Mouse (Mus musculus): ENCODE results near the gene Psd4. TPM values are rescaled to one million over a fixed set of nuclear protein-coding genes. Genes with fewer than 3 reads are reported as not detected.

The Psd4 gene
- polyA plus RNA-seq, 1 experiment from 2014 or later = 10.2 TPM

- no peak for ATAC-seq (ENCODE audit: low FRiP score, low TSS enrichment)
Observed at GRCm38 (mm10) chr2:24429806-24430205, 62.4 kb downstream of the Psd4 start.

DNA sequence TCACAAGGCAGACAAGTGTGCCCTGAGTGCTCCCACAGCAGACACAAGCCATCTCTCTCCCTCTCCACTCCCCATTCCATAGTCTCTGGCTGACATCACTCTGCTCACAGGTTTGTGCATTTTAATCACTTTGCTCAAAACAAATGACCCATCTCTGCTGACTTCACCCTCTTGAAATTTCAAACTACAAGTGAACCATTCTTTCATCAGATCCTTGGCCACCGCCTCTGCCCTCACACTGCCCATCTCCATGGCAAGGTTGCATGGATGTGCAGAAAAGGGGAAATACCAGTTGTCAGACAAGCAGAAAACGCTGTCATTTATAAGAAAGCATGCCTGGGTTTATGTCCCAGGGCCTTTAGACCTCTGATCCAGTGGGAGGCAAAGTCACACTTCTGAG is 67.3 kb downstream of the Psd4 start:
- H3K4me2 ChIP-seq (replicated peaks; ENCODE audit: low read depth) = no peak overlapping the region
- TF ChIP-seq CTCF (IDR thresholded peaks at IDR 0.05; ENCODE audit: low read depth) (no peak), EP300 (optimal IDR thresholded peaks at IDR 0.05) (no peak)
- no peaks in the 10 kb centered on the region for H3K36me3 ChIP-seq (ENCODE audit: control insufficient read depth, insufficient read depth, low read length)
- 76% methylated on average over 2 of the region's 2 CpGs for WGBS
- ATAC-seq (ENCODE audit: low FRiP score, low TSS enrichment) = no peak
- H3K27ac ChIP-seq (replicated peaks) = no peak overlapping the region
- H3K9me3 ChIP-seq (ENCODE audit: control insufficient read depth, low read length) = no peaks in the 10 kb centered on the region
- no peak for DNase-seq (ENCODE audit: low spot score)
- H3K9ac ChIP-seq (ENCODE audit: low read length) = no peak overlapping the region
- H3K4me1 ChIP-seq (replicated peaks; ENCODE audit: control insufficient read depth, insufficient read depth) = no peaks in the 10 kb centered on the region
- no peak overlapping the region for H3K4me3 ChIP-seq (ENCODE audit: low read depth, low read length)
- H3K27me3 ChIP-seq (ENCODE audit: control insufficient read depth, insufficient read depth, low read length) = no peaks in the 10 kb centered on the region

More at GRCm38 (mm10) chr2:24429806-24430205, 62.4 kb downstream of the Psd4 start:
- H3K27ac ChIP-seq (replicated peaks) = no peak overlapping the region
- no peaks in the 10 kb centered on the region for H3K4me1 ChIP-seq (replicated peaks; ENCODE audit: control insufficient read depth, insufficient read depth)
- no peak for DNase-seq (ENCODE audit: low spot score)
- no peak overlapping the region for H3K4me2 ChIP-seq (replicated peaks; ENCODE audit: low read depth)
- no peaks in the 10 kb centered on the region for H3K27me3 ChIP-seq (ENCODE audit: control insufficient read depth, insufficient read depth, low read length)
- TF ChIP-seq CTCF (IDR thresholded peaks at IDR 0.05; ENCODE audit: low read depth) (no peak), EP300 (optimal IDR thresholded peaks at IDR 0.05) (no peak)
- no peak overlapping the region for H3K4me3 ChIP-seq (ENCODE audit: low read depth, low read length)
- 75% methylated on average over 4 of the region's 4 CpGs for WGBS
- H3K9me3 ChIP-seq (ENCODE audit: control insufficient read depth, low read length) = no peaks in the 10 kb centered on the region
- no peaks in the 10 kb centered on the region for H3K36me3 ChIP-seq (ENCODE audit: control insufficient read depth, insufficient read depth, low read length)
- no peak overlapping the region for H3K9ac ChIP-seq (ENCODE audit: low read length)

GRCm38 (mm10) chr2:24435699-24436098 is 68.3 kb downstream of the Psd4 start:
- DNase-seq (ENCODE audit: low spot score) = no peak
- no peaks in the 10 kb centered on the region for H3K27me3 ChIP-seq (ENCODE audit: control insufficient read depth, insufficient read depth, low read length)
- H3K4me2 ChIP-seq (replicated peaks; ENCODE audit: low read depth) = no peak overlapping the region
- H3K4me1 ChIP-seq (replicated peaks; ENCODE audit: control insufficient read depth, insufficient read depth) = no peaks in the 10 kb centered on the region
- no peaks in the 10 kb centered on the region for H3K36me3 ChIP-seq (ENCODE audit: control insufficient read depth, insufficient read depth, low read length)
- no peak for ATAC-seq (ENCODE audit: low FRiP score, low TSS enrichment)
- no peaks in the 10 kb centered on the region for H3K9me3 ChIP-seq (ENCODE audit: control insufficient read depth, low read length)
- H3K27ac ChIP-seq (replicated peaks) = no peak overlapping the region
- no peak overlapping the region for H3K9ac ChIP-seq (ENCODE audit: low read length)
- H3K4me3 ChIP-seq (ENCODE audit: low read depth, low read length) = no peak overlapping the region
- 72% methylated on average over 11 of the region's 11 CpGs for WGBS
- TF ChIP-seq CTCF (IDR thresholded peaks at IDR 0.05; ENCODE audit: low read depth) = no peak
- no peak for TF ChIP-seq EP300 (optimal IDR thresholded peaks at IDR 0.05)

DNA sequence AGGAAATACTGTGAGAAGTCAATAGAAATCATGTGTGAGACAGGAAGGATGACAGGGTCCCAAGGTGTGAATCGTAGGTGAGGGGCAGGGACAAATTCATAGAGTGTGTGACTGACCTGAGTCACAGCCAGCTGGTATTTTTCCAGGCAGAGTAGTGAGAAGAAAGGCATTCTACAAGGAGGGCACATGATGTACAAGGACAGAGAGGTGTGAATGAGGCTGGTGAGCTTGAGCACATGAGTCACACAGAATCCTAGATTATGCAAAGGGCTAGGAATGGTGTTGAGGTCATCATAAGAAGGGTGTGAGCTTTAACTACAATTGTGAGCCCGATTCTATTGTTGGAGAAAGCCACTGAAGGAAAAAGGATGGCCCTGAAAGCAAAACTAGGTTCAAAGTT is 72.7 kb downstream of the Psd4 start:
- no peaks in the 10 kb centered on the region for H3K4me1 ChIP-seq (replicated peaks; ENCODE audit: control insufficient read depth, insufficient read depth)
- no peak overlapping the region for H3K4me3 ChIP-seq (ENCODE audit: low read depth, low read length)
- H3K36me3 ChIP-seq (ENCODE audit: control insufficient read depth, insufficient read depth, low read length) = no peaks in the 10 kb centered on the region
- no peak overlapping the region for H3K4me2 ChIP-seq (replicated peaks; ENCODE audit: low read depth)
- no peak for TF ChIP-seq CTCF (IDR thresholded peaks at IDR 0.05; ENCODE audit: low read depth)
- no peak for TF ChIP-seq EP300 (optimal IDR thresholded peaks at IDR 0.05)
- H3K9me3 ChIP-seq (ENCODE audit: control insufficient read depth, low read length) = no peaks in the 10 kb centered on the region
- no peak overlapping the region for H3K27ac ChIP-seq (replicated peaks)
- no peaks in the 10 kb centered on the region for H3K27me3 ChIP-seq (ENCODE audit: control insufficient read depth, insufficient read depth, low read length)
- ATAC-seq (ENCODE audit: low FRiP score, low TSS enrichment) = peak; percentile 90
- 58% methylated on average over 2 of the region's 2 CpGs for WGBS
- no peak overlapping the region for H3K9ac ChIP-seq (ENCODE audit: low read length)
- no peak for DNase-seq (ENCODE audit: low spot score)

DNA sequence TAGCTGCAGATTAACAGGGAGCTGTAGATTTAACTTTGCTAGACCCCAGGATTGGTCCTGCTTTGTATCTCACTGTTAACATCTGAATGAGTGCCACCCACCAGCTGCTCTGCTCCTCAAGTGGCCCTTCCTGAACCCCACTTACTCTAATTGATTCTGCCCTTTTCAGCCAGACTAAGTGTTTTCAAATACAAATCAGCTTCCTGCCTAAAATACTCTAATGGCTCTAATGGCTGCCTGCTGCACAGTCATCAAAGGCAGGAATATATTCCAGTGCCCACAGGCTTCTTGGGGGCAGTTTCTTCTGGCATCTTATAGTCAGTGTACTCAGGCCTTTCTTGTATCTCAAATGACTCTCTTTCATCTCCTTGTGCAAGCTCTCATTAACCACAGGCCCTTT is 74.5 kb downstream of the Psd4 start:
- H3K27ac ChIP-seq (replicated peaks) = no peak overlapping the region
- no peak for TF ChIP-seq EP300 (optimal IDR thresholded peaks at IDR 0.05)
- TF ChIP-seq CTCF (IDR thresholded peaks at IDR 0.05; ENCODE audit: low read depth) = no peak

DNA sequence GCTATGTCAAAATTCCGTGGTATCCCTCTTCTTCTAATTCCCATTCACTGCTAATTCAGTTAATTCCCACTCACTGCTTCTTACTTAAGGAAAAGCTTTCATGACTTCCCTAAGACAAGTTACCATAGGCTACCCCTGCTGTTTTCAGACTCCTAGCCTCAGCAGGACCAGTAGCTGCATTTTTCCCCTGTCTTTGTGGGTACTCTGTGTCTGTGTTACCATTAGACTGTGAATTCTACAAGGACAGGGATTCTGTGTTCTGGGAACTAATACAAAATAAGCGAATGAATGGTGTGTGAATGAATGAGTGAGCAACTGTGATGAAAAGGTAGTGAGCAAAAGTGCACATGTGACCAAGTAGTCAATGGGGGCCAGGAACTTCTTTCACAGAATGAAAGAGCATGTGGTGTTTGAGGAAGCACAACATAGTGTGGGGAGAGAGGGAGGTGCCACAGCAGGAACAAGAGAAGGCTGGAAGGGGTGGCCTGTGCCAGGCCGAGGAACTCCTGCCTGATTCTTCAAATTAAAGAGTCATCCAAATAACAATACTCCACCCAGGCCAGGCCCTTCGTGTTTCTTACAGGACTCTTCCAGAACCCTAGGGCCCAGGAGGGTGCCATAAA is 75.0 kb downstream of the Psd4 start:
- H3K9me3 ChIP-seq (ENCODE audit: control insufficient read depth, low read length) = no peaks in the 10 kb centered on the region
- TF ChIP-seq CTCF (IDR thresholded peaks at IDR 0.05; ENCODE audit: low read depth) = no peak
- no peak for TF ChIP-seq EP300 (optimal IDR thresholded peaks at IDR 0.05)
- DNase-seq (ENCODE audit: low spot score) = no peak
- WGBS = 55% methylated on average over 4 of the region's 4 CpGs
- H3K9ac ChIP-seq (ENCODE audit: low read length) = no peak overlapping the region
- H3K27ac ChIP-seq (replicated peaks) = no peak overlapping the region
- H3K36me3 ChIP-seq (ENCODE audit: control insufficient read depth, insufficient read depth, low read length) = no peaks in the 10 kb centered on the region
- no peaks in the 10 kb centered on the region for H3K4me1 ChIP-seq (replicated peaks; ENCODE audit: control insufficient read depth, insufficient read depth)
- no peak for ATAC-seq (ENCODE audit: low FRiP score, low TSS enrichment)
- H3K4me3 ChIP-seq (ENCODE audit: low read depth, low read length) = no peak overlapping the region
- H3K27me3 ChIP-seq (ENCODE audit: control insufficient read depth, insufficient read depth, low read length) = no peaks in the 10 kb centered on the region
- H3K4me2 ChIP-seq (replicated peaks; ENCODE audit: low read depth) = no peak overlapping the region

More for the DNA sequence above, 74.5 kb downstream of the Psd4 start:
- Histone ChIP-seq H3K4me3 (ENCODE audit: low read depth, low read length) (no peak overlapping the region), H3K9ac (ENCODE audit: low read length) (no peak overlapping the region), H3K9me3 (ENCODE audit: control insufficient read depth, low read length) (no peaks in the 10 kb centered on the region), H3K27me3 (ENCODE audit: control insufficient read depth, insufficient read depth, low read length) (no peaks in the 10 kb centered on the region), H3K36me3 (ENCODE audit: control insufficient read depth, insufficient read depth, low read length) (no peaks in the 10 kb centered on the region), H3K4me1 (replicated peaks; ENCODE audit: control insufficient read depth, insufficient read depth) (no peaks in the 10 kb centered on the region), H3K4me2 (replicated peaks; ENCODE audit: low read depth) (no peak overlapping the region)
- DNase-seq (ENCODE audit: low spot score) = no peak
- ATAC-seq (ENCODE audit: low FRiP score, low TSS enrichment) = no peak

Measured in stomach, postnatal 0 days (tissue).